Mouse (Mus musculus) heart, adult 2 months (tissue): ENCODE measurements around the gene Gtf2h1.

ENCODE experiments used
- CTCF ChIP-seq: fragments of 200-600 bp; IDR thresholded peaks from 2 replicates; pipeline ENCODE4 v1.8.1; 2022; ENCODE audit warnings: antibody characterized with exemption, mild to moderate bottlenecking, moderate library complexity
- EP300 ChIP-seq: fragments of 200-500 bp; IDR thresholded peaks from 2 replicates; pipeline ENCODE4 v1.6.1; 2011; ENCODE audit warnings: low read depth, low read length, control low read depth; ENCODE audit not compliant: insufficient read depth
- POLR2A ChIP-seq: fragments of 200-500 bp; IDR thresholded peaks from 2 replicates; pipeline ENCODE4 v1.6.1; 2011; ENCODE audit warnings: mild to moderate bottlenecking, low read depth, low read length, control low read depth; ENCODE audit not compliant: insufficient read depth

- no peak for TF ChIP-seq POLR2A
- no peak for TF ChIP-seq EP300
- TF ChIP-seq CTCF: no peak
Observed at GRCm38 (mm10) chr7:46857436-46857835, 61.5 kb downstream of the Gtf2h1 start.
